Mouse (Mus musculus): Measurements from ENCODE around the gene Gm27029. TPM values are rescaled to one million over a fixed set of nuclear protein-coding genes. Genes with fewer than 3 reads are reported as not detected.
"Not testable (repeated sequence)": the region's sequence is repeated elsewhere in the genome, so short reads cannot be mapped to it uniquely, and the experiment has no call there.

Gene Gm27029
- polyA plus RNA-seq, 1 experiment from 2014 or later = 5.7 TPM

GRCm38 (mm10) chr11:101452093-101452774 lies 27.6 kb upstream of the Gm27029 start:
- Histone ChIP-seq H3K27me3 (no peaks in the 10 kb centered on the region), H3K9me3 (no peaks in the 10 kb centered on the region), H3K4me2 (no peak overlapping the region), H3K36me3 (peaks cover 9% of the 10 kb centered on the region), H3K27ac (replicated peaks) (no peak overlapping the region), H3K4me3 (no peak overlapping the region), H3K4me1 (replicated peaks) (no peaks in the 10 kb centered on the region), H3K9ac (no peak overlapping the region)
- WGBS = 74% methylated on average over 10 of the region's 10 CpGs
- ATAC-seq (ENCODE audit: low read depth) = no peak

GRCm38 (mm10) chr11:101451536-101451935 lies 26.9 kb upstream of the Gm27029 start:
- H3K27ac ChIP-seq (replicated peaks) = no peak overlapping the region
- H3K4me3 ChIP-seq = no peak overlapping the region
- ATAC-seq (ENCODE audit: low read depth) = no peak
- no peaks in the 10 kb centered on the region for H3K4me1 ChIP-seq (replicated peaks)
- no peaks in the 10 kb centered on the region for H3K9me3 ChIP-seq
- H3K36me3 ChIP-seq = peaks cover 6% of the 10 kb centered on the region
- WGBS = 96% methylated on average over 10 of the region's 10 CpGs
- H3K4me2 ChIP-seq = no peak overlapping the region
- no peaks in the 10 kb centered on the region for H3K27me3 ChIP-seq
- no peak overlapping the region for H3K9ac ChIP-seq

- Histone ChIP-seq H3K4me3 (no peak overlapping the region), H3K4me1 (replicated peaks) (no peaks in the 10 kb centered on the region), H3K27ac (replicated peaks) (no peak overlapping the region), H3K9me3 (no peaks in the 10 kb centered on the region), H3K9ac (no peak overlapping the region), H3K4me2 (no peak overlapping the region), H3K27me3 (no peaks in the 10 kb centered on the region), H3K36me3 (peaks cover 12% of the 10 kb centered on the region)
- no peak for ATAC-seq (ENCODE audit: low read depth)
- WGBS = 73% methylated on average over 3 of the region's 3 CpGs
Measured at GRCm38 (mm10) chr11:101450394-101450793, 25.8 kb upstream of the Gm27029 start.

- 91% methylated on average over 4 of the region's 4 CpGs for WGBS
- H3K4me3 ChIP-seq; H3K4me1 ChIP-seq (replicated peaks); H3K27ac ChIP-seq (replicated peaks); H3K9me3 ChIP-seq; ATAC-seq (ENCODE audit: low read depth); H3K9ac ChIP-seq; H3K27me3 ChIP-seq; H3K4me2 ChIP-seq: not testable (repeated sequence)
- H3K36me3 ChIP-seq = peaks cover 19% of the 10 kb centered on the region
Measured at GRCm38 (mm10) chr11:101449596-101449995, 25.0 kb upstream of the Gm27029 start.

GRCm38 (mm10) chr11:101448899-101449298 lies 24.3 kb upstream of the Gm27029 start:
- H3K9ac ChIP-seq = no peak overlapping the region
- 85% methylated on average over 4 of the region's 4 CpGs for WGBS
- H3K9me3 ChIP-seq = no peaks in the 10 kb centered on the region
- no peaks in the 10 kb centered on the region for H3K27me3 ChIP-seq
- H3K4me2 ChIP-seq = peak overlapping the region; percentile 13
- no peak overlapping the region for H3K27ac ChIP-seq (replicated peaks)
- H3K4me1 ChIP-seq (replicated peaks) = peaks cover 12% of the 10 kb centered on the region
- H3K36me3 ChIP-seq = peaks cover 26% of the 10 kb centered on the region
- ATAC-seq (ENCODE audit: low read depth) = no peak
- H3K4me3 ChIP-seq = no peak overlapping the region

- ATAC-seq (ENCODE audit: low read depth) = no peak
- Histone ChIP-seq H3K4me1 (replicated peaks) (peaks cover 18% of the 10 kb centered on the region), H3K27ac (replicated peaks) (no peak within 1 kb of the TSS), H3K36me3 (peaks cover 32% of the 10 kb centered on the region), H3K4me3 (peak within 1 kb of the TSS; percentile 8), H3K4me2 (peak within 1 kb of the TSS; percentile 13), H3K27me3 (no peaks in the 10 kb centered on the region), H3K9ac (no peak within 1 kb of the TSS), H3K9me3 (no peaks in the 10 kb centered on the region)
- 39% methylated on average over 10 of the region's 10 CpGs for WGBS
Measured at GRCm38 (mm10) chr11:101448274-101448746, 23.7 kb upstream of the Gm27029 start, which contains the start of gene Ifi35. Gene Ifi35 (plus strand): TSS chr11:101448407.

DNA sequence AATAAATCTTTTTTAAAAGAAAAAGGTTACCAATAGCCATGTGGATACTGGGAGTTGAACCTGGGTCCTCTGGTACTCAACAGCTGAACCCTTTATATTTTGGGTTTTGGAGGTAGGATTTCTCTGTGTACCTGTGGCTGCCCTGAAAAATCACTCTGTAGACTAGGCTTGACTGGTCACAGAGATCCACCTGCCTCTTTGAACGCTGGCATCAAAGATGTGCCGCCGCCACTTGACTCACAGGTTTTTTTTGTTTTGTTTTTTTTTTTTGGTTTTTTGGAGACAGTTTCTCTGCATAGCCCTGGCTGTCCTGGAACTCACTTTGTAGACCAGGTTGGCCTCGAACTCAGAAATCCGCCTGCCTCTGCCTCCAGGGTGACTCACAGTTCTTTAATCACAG lies 23.2 kb upstream of the Gm27029 start:
- H3K4me1 ChIP-seq (replicated peaks) = peaks cover 22% of the 10 kb centered on the region
- H3K9ac ChIP-seq = no peak overlapping the region
- WGBS = 89% methylated on average over 5 of the region's 5 CpGs
- H3K4me3 ChIP-seq = no peak overlapping the region
- peaks cover 33% of the 10 kb centered on the region for H3K36me3 ChIP-seq
- H3K9me3 ChIP-seq = no peaks in the 10 kb centered on the region
- no peak overlapping the region for H3K27ac ChIP-seq (replicated peaks)
- ATAC-seq (ENCODE audit: low read depth) = no peak
- H3K4me2 ChIP-seq = no peak overlapping the region
- no peaks in the 10 kb centered on the region for H3K27me3 ChIP-seq

GRCm38 (mm10) chr11:101446860-101447259 lies 22.3 kb upstream of the Gm27029 start:
- not testable (repeated sequence) for H3K27ac ChIP-seq (replicated peaks); ATAC-seq (ENCODE audit: low read depth); H3K4me3 ChIP-seq; H3K27me3 ChIP-seq; H3K9ac ChIP-seq; H3K9me3 ChIP-seq; H3K4me2 ChIP-seq
- Histone ChIP-seq H3K4me1 (replicated peaks) (peaks cover 22% of the 10 kb centered on the region), H3K36me3 (peaks cover 33% of the 10 kb centered on the region)
- WGBS = 89% methylated on average over 7 of the region's 8 CpGs

- no peaks in the 10 kb centered on the region for H3K27me3 ChIP-seq
- H3K27ac ChIP-seq (replicated peaks) = no peak overlapping the region
- no peaks in the 10 kb centered on the region for H3K9me3 ChIP-seq
- H3K4me1 ChIP-seq (replicated peaks) = peaks cover 22% of the 10 kb centered on the region
- H3K36me3 ChIP-seq = peaks cover 33% of the 10 kb centered on the region
- no peak overlapping the region for H3K4me3 ChIP-seq
- H3K4me2 ChIP-seq = no peak overlapping the region
- H3K9ac ChIP-seq = no peak overlapping the region
- WGBS = 79% methylated on average over 1 of the region's 1 CpGs
- no peak for ATAC-seq (ENCODE audit: low read depth)
Measured at GRCm38 (mm10) chr11:101446319-101446718, 21.7 kb upstream of the Gm27029 start.

DNA sequence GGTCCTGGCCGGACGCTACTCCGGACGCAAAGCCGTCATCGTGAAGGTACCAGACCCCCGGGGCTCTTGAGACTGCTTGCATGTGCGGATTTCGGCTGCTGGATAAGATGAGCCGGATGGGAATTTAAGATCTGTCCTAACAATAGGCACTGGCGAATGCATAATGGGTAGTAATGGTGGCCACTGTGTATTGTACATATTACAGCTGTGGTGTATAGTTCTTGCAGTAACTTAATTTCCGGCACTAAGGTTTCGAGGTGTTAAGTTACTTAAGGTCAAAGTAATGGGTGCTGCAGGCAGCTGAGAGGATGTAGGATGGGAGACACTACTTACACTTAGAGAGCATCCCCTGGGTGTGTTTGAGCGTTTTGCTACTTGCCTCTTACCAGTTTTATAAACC lies 18.2 kb upstream of the Gm27029 start:
- H3K27me3 ChIP-seq = no peaks in the 10 kb centered on the region
- peak overlapping the region; percentile 95 for H3K9ac ChIP-seq
- H3K4me2 ChIP-seq = peak overlapping the region; percentile 90
- peaks cover 22% of the 10 kb centered on the region for H3K4me1 ChIP-seq (replicated peaks)
- H3K27ac ChIP-seq (replicated peaks) = peak overlapping the region; percentile 93
- WGBS = 2% methylated on average over 14 of the region's 14 CpGs
- H3K9me3 ChIP-seq = no peaks in the 10 kb centered on the region
- peak; percentile 13 for ATAC-seq (ENCODE audit: low read depth)
- H3K36me3 ChIP-seq = peaks cover 33% of the 10 kb centered on the region
- peak overlapping the region; percentile 84 for H3K4me3 ChIP-seq

DNA sequence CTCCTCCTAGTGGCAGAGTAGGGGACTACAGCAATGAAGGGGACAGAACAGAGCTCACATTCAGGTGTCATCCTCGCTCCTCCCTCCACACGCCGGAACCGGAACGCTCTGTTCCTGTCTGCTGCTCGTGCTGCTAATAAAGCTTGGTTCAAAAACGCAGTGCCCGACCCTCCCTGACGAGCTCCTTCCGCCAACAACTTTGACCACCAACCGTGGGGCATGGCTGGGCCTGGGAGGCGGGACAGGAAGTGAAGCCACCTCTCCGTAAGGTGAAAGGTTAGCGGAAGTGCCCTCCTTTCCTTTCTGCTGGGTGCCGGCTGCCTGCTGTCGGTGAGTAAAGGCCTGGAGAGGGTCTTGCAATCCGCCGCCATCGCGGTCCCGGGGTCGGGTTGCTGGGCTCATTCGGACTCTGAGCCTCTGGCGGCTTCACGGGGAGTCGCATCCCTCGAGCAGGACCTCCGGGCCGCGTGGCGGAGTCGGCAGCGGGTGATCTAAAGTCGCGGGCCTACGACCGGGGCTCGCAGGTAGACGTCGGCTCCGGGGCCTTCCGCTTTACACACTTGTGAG lies 17.6 kb upstream of the Gm27029 start, which contains the start of gene Rpl27:
TSS of gene Rpl27 (plus strand) at position 172 of the 567 bp plus-strand sequence.
- Histone ChIP-seq H3K27me3 (no peaks in the 10 kb centered on the region), H3K4me1 (replicated peaks) (peaks cover 22% of the 10 kb centered on the region), H3K9me3 (no peaks in the 10 kb centered on the region), H3K9ac (peak within 1 kb of the TSS; percentile 95), H3K27ac (replicated peaks) (peak within 1 kb of the TSS; percentile 93), H3K4me3 (peak within 1 kb of the TSS; percentile 84), H3K4me2 (peak within 1 kb of the TSS; percentile 90), H3K36me3 (peaks cover 33% of the 10 kb centered on the region)
- WGBS = under 1% methylated on average over 42 of the region's 42 CpGs
- peak; percentile 99 for ATAC-seq (ENCODE audit: low read depth)

- H3K27me3 ChIP-seq; ATAC-seq (ENCODE audit: low read depth); H3K9me3 ChIP-seq; H3K27ac ChIP-seq (replicated peaks); H3K9ac ChIP-seq: not testable (repeated sequence)
- 40% methylated on average over 15 of the region's 15 CpGs for WGBS
- Histone ChIP-seq H3K36me3 (peaks cover 29% of the 10 kb centered on the region), H3K4me1 (replicated peaks) (peaks cover 22% of the 10 kb centered on the region), H3K4me2 (peak overlapping the region; percentile 45), H3K4me3 (peak overlapping the region; percentile 84)
Measured at GRCm38 (mm10) chr11:101441450-101442126, 17.0 kb upstream of the Gm27029 start.
